Mouse (Mus musculus) myocyte (in vitro differentiated cells): Measurements from ENCODE around the gene Golga1.

ENCODE experiments used
- CEBPB ChIP-seq: IDR thresholded peaks from 2 replicates; pipeline ENCODE4 v1.6.1; 2011; ENCODE audit warnings: mild to moderate bottlenecking, moderate library complexity; ENCODE audit not compliant: poor library complexity, insufficient read depth, severe bottlenecking
- E2F4 ChIP-seq: IDR thresholded peaks from one replicate; pipeline ENCODE4 v1.6.1; 2011; ENCODE audit warnings: mild to moderate bottlenecking, control low read depth, moderate library complexity; ENCODE audit not compliant: insufficient read depth
- MAX ChIP-seq: IDR thresholded peaks from one replicate; pipeline ENCODE4 v1.6.1; 2011; ENCODE audit warnings: low read depth, mild to moderate bottlenecking, control low read depth
- MYOD1 ChIP-seq, 3 experiments: IDR thresholded peaks; one replicate each; pipeline ENCODE4 v1.6.1; 2011; ENCODE audit warnings: control low read depth in 2 of 3, low read depth in 2 of 3, mild to moderate bottlenecking in 2 of 3, moderate library complexity in 1 of 3; ENCODE audit not compliant: insufficient read length in 2 of 3, control insufficient read depth in 1 of 3
- MYOG ChIP-seq, 3 experiments: IDR thresholded peaks; one replicate each; pipeline ENCODE4 v1.6.1; 2011; ENCODE audit warnings: control low read depth in 2 of 3, low read depth in 2 of 3, mild to moderate bottlenecking in 2 of 3; ENCODE audit not compliant: insufficient read length in 2 of 3, control insufficient read depth in 1 of 3, insufficient read depth in 1 of 3
- POLR2A ChIP-seq: IDR thresholded peaks from one replicate; pipeline ENCODE4 v1.6.1; 2011; ENCODE audit warnings: low read depth, mild to moderate bottlenecking, control low read depth, moderate library complexity; ENCODE audit not compliant: insufficient read length
- POLR2AphosphoS2 ChIP-seq: IDR thresholded peaks from one replicate; pipeline ENCODE4 v1.6.1; 2011; ENCODE audit warnings: low read depth, control low read depth; ENCODE audit not compliant: insufficient read length
- SRF ChIP-seq: IDR thresholded peaks from one replicate; pipeline ENCODE4 v1.6.1; 2011; ENCODE audit warnings: low read depth; ENCODE audit not compliant: control insufficient read depth, insufficient read length
- TCF12 ChIP-seq: IDR thresholded peaks from one replicate; pipeline ENCODE4 v1.6.1; 2011; ENCODE audit warnings: mild to moderate bottlenecking, control low read depth; ENCODE audit not compliant: poor library complexity, insufficient read depth, severe bottlenecking
- TCF3 ChIP-seq: IDR thresholded peaks from one replicate; pipeline ENCODE4 v1.6.1; 2011; ENCODE audit warnings: low read depth, control low read depth; ENCODE audit not compliant: insufficient read length
- USF1 ChIP-seq: IDR thresholded peaks from one replicate; pipeline ENCODE4 v1.6.1; 2011; ENCODE audit warnings: low read depth, mild to moderate bottlenecking, control low read depth, moderate library complexity

DNA sequence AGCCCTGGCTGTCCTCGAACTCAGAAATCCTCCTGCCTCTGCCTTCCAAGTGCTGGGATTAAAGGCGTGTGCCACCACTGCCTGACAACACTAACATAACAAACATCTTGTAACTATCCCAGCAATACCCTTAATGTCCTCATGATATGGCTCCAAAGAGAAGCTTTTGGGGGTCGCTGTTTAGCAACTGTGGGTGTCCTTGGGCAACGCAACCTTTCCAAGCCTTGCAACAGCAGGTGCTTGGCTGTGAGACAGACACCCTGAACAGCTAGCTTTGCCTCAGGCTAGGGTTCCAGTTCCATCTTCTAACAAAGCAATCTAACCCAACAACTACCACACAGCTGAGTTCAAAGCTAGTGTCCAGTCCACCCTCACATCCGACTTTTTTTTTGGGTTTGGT, 61.8 kb downstream of the Golga1 start:
- TF ChIP-seq MYOD1 (IDR thresholded peaks at IDR 0.05; ENCODE audit: control insufficient read depth in 1 of 3, insufficient read length in 2 of 3, low read depth in 2 of 3) (peak in 2 of 3 experiments; percentile 36 to 56), POLR2A (peak; percentile 33), MAX (no peak), USF1 (no peak), CEBPB (no peak), MYOG (IDR thresholded peaks at IDR 0.05; ENCODE audit: control insufficient read depth in 1 of 3, insufficient read depth in 1 of 3, insufficient read length in 2 of 3, low read depth in 2 of 3) (no peak), SRF (no peak), POLR2AphosphoS2 (no peak), TCF3 (no peak), TCF12 (no peak), E2F4 (no peak)
